Mouse (Mus musculus) embryo, embryonic 10 days (tissue): Measurements from ENCODE around the gene Armc7.
A peak's percentile ranks its signal among the peaks of the same experiment; 100 is the strongest.
"Not testable (repeated sequence)": the region's sequence is repeated elsewhere in the genome, so short reads cannot be mapped to it uniquely, and the experiment has no call there.

Source experiments
- DNase-seq: peaks from one replicate; pipeline ENCODE4 v3.0.0-alpha.2; 2015; ENCODE audit warnings: low spot score

The Armc7 gene

GRCm38 (mm10) chr11:115455619-115456018 lies 19.8 kb upstream of the Armc7 start:
- DNase-seq = no peak

GRCm38 (mm10) chr11:115456182-115456581 lies 19.3 kb upstream of the Armc7 start:
- no peak for DNase-seq

- peak; percentile 41 for DNase-seq
Measured at GRCm38 (mm10) chr11:115457405-115457804, 18.1 kb upstream of the Armc7 start.

GRCm38 (mm10) chr11:115460976-115461375 lies 14.5 kb upstream of the Armc7 start:
- DNase-seq = no peak

- no peak for DNase-seq
Measured at GRCm38 (mm10) chr11:115461846-115462242, 13.6 kb upstream of the Armc7 start.

GRCm38 (mm10) chr11:115462243-115462891 lies 13.1 kb upstream of the Armc7 start, which contains the start of gene Slc16a5:
Slc16a5 (plus strand) TSS chr11:115462474.
- no peak for DNase-seq

GRCm38 (mm10) chr11:115463397-115463796 lies 12.1 kb upstream of the Armc7 start:
- DNase-seq = no peak

GRCm38 (mm10) chr11:115464851-115465250 lies 10.6 kb upstream of the Armc7 start:
- no peak for DNase-seq

GRCm38 (mm10) chr11:115467217-115467618 lies 8.2 kb upstream of the Armc7 start:
- DNase-seq = peak; percentile 92

GRCm38 (mm10) chr11:115472183-115472582 lies 3.3 kb upstream of the Armc7 start:
- no peak for DNase-seq

- peak; percentile 98 for DNase-seq
Measured at GRCm38 (mm10) chr11:115473626-115474275, 1.7 kb upstream of the Armc7 start.

GRCm38 (mm10) chr11:115475758-115476237 lies 331 bp downstream of the Armc7 start:
- no peak for DNase-seq

GRCm38 (mm10) chr11:115476630-115477029 lies 1.2 kb downstream of the Armc7 start:
- DNase-seq = not testable (repeated sequence)

GRCm38 (mm10) chr11:115477388-115477787 lies 1.9 kb downstream of the Armc7 start:
- DNase-seq = not testable (repeated sequence)

GRCm38 (mm10) chr11:115478296-115478938 lies 3.0 kb downstream of the Armc7 start:
- no peak for DNase-seq

GRCm38 (mm10) chr11:115481553-115482259 lies 6.2 kb downstream of the Armc7 start:
- no peak for DNase-seq

- DNase-seq = no peak
Measured at GRCm38 (mm10) chr11:115483278-115483677, 7.8 kb downstream of the Armc7 start.

GRCm38 (mm10) chr11:115483726-115484125 lies 8.3 kb downstream of the Armc7 start:
- DNase-seq = peak; percentile 89

- peak; percentile 72 for DNase-seq
Measured at GRCm38 (mm10) chr11:115485155-115485554, 9.7 kb downstream of the Armc7 start.

- DNase-seq = no peak
Measured at GRCm38 (mm10) chr11:115488551-115489104, 13.2 kb downstream of the Armc7 start.

- no peak for DNase-seq
Measured at GRCm38 (mm10) chr11:115490441-115491355, 15.2 kb downstream of the Armc7 start.
